Mouse (Mus musculus) neural tube, embryonic 15.5 days (tissue): Measurements from ENCODE around the gene Igfbp6. TPM values are rescaled to one million over a fixed set of nuclear protein-coding genes. Genes with fewer than 3 reads are reported as not detected.

Experiments used
- ATAC-seq: fragments of 200-750 bp; cut with Nextera tagmentation; 2 replicates; pipeline ENCODE4 v1.8.0; 2017; ENCODE audit warnings: mild to moderate bottlenecking, moderate TSS enrichment, moderate library complexity; ENCODE audit not compliant: low FRiP score
- H3K27ac ChIP-seq: fragments of 300-500 bp; sonication (generic); replicated peaks from 2 replicates; pipeline ENCODE4 v1.5.1; 2015; ENCODE audit warnings: mild to moderate bottlenecking, inconsistent platforms
- H3K27me3 ChIP-seq: fragments of 300-500 bp; sonication (generic); replicated peaks from 2 replicates; pipeline ENCODE4 v1.6.1; 2015; ENCODE audit warnings: inconsistent platforms
- H3K36me3 ChIP-seq: fragments of 300-500 bp; sonication (generic); 2 replicates; pipeline ENCODE4 v1.6.1; 2015; ENCODE audit warnings: inconsistent platforms
- H3K4me1 ChIP-seq: fragments of 300-500 bp; sonication (generic); 2 replicates; pipeline ENCODE4 v1.6.1; 2015; ENCODE audit warnings: inconsistent platforms
- H3K4me2 ChIP-seq: fragments of 300-500 bp; sonication (generic); 2 replicates; pipeline ENCODE4 v1.6.1; 2015; ENCODE audit warnings: inconsistent platforms, mild to moderate bottlenecking, moderate library complexity
- H3K4me3 ChIP-seq: fragments of 300-500 bp; sonication (generic); replicated peaks from 2 replicates; pipeline ENCODE4 v1.5.1; 2015; ENCODE audit warnings: mild to moderate bottlenecking, inconsistent platforms
- H3K9ac ChIP-seq: fragments of 300-500 bp; sonication (generic); replicated peaks from 2 replicates; pipeline ENCODE4 v1.6.1; 2015; ENCODE audit warnings: mild to moderate bottlenecking, inconsistent platforms
- H3K9me3 ChIP-seq: fragments of 300-500 bp; sonication (generic); replicated peaks from 2 replicates; pipeline ENCODE4 v1.6.1; 2016; ENCODE audit warnings: inconsistent platforms
- WGBS: fragments of 180-500 bp; shearing (Covaris S2); methylation state at CpG from one replicate; pipeline ENCODE4 v1.1.7; 2015; ENCODE audit warnings: mixed read lengths; 5-methylcytosine and 5-hydroxymethylcytosine counted together
- polyA plus RNA-seq: library from polyadenylated mRNA; unstranded; fragments of >200 nt; fragmentation: Nextera tagmentation; extraction: Ambion mirVana; gene quantifications from 2 replicates; pipeline ENCODE4 v1.2.1, GENCODE M21; 2015

The Igfbp6 gene
- polyA plus RNA-seq: 3.2 and 3.5 TPM in 2 replicates

DNA sequence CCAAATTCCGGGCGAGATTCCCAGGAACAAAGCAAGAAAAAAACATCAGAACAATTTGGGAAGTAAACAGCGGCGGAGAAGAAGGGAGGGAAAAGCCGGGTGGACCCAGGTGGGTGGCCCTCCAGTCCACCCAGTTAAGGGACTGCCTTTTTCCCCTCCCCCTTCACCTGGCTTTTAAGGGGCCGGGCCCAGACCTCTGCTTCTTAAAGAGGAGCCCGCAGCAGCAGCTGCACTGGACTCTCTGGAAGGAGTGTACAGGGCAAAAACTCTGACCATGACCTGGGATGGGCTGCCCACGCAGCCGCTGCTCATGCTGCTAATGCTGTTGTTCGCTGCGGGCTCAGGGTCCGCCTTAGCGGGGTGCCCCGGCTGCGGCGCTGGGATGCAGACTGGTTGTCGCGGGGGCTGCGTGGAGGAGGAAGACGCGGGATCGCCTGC is at the start of gene Igfbp6:
Gene Igfbp6, plus strand, starts transcription at position 89 of the 438 bp plus-strand sequence.
- H3K9ac ChIP-seq: no peak within 1 kb of the TSS
- no peak within 1 kb of the TSS for H3K27ac ChIP-seq
- ATAC-seq: no peak
- no peaks in the 10 kb centered on the region for H3K9me3 ChIP-seq
- 5% methylated on average over 22 of the region's 22 CpGs for WGBS
- peaks cover 9% of the 10 kb centered on the region; the same call in 1 of the 2 replicates for H3K4me1 ChIP-seq
- H3K4me2 ChIP-seq: peak within 1 kb of the TSS; percentile 28; the same call in 1 of the 2 replicates
- H3K4me3 ChIP-seq: no peak within 1 kb of the TSS
- H3K27me3 ChIP-seq: peaks cover 45% of the 10 kb centered on the region
- H3K36me3 ChIP-seq: no peaks in the 10 kb centered on the region

DNA sequence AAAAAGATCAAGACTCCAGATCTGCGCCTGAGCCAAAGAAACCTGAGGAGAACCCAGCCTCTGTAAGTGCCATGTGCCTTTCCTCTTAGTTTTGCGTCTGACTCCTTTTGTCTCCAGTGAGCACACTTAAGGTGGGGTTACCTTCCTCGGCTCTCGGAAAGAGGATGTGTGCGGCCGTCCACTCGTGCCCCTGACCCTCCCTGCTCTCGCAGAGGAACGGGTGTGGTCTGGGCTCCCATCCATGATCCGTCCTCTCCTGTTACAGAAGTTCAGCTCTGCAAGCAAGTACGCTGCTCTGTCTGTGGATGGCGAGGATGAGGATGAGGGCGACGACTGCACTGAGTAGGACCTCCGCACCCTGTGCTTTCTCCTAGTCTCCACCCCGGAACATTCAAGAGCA is 49.2 kb upstream of the Igfbp6 start:
- Histone ChIP-seq H3K4me3 (no peak overlapping the region), H3K27me3 (no peaks in the 10 kb centered on the region; the same call in 1 of the 2 replicates), H3K9me3 (no peaks in the 10 kb centered on the region), H3K4me2 (no peak overlapping the region), H3K27ac (no peak overlapping the region), H3K9ac (no peak overlapping the region), H3K4me1 (peaks cover 20% of the 10 kb centered on the region), H3K36me3 (peaks cover 73% of the 10 kb centered on the region)
- ATAC-seq: no peak
- WGBS: 90% methylated on average over 16 of the region's 16 CpGs

- H3K27me3 ChIP-seq: peaks cover 12% of the 10 kb centered on the region
- no peak overlapping the region for H3K4me2 ChIP-seq
- H3K4me3 ChIP-seq: no peak overlapping the region
- 85% methylated on average over 8 of the region's 8 CpGs for WGBS
- H3K36me3 ChIP-seq: peaks cover 50% of the 10 kb centered on the region
- H3K9ac ChIP-seq: no peak overlapping the region
- H3K4me1 ChIP-seq: peaks cover 44% of the 10 kb centered on the region
- ATAC-seq: no peak
- no peak overlapping the region for H3K27ac ChIP-seq
- no peaks in the 10 kb centered on the region for H3K9me3 ChIP-seq
Observed at GRCm38 (mm10) chr15:102097147-102097915, 46.8 kb upstream of the Igfbp6 start.

DNA sequence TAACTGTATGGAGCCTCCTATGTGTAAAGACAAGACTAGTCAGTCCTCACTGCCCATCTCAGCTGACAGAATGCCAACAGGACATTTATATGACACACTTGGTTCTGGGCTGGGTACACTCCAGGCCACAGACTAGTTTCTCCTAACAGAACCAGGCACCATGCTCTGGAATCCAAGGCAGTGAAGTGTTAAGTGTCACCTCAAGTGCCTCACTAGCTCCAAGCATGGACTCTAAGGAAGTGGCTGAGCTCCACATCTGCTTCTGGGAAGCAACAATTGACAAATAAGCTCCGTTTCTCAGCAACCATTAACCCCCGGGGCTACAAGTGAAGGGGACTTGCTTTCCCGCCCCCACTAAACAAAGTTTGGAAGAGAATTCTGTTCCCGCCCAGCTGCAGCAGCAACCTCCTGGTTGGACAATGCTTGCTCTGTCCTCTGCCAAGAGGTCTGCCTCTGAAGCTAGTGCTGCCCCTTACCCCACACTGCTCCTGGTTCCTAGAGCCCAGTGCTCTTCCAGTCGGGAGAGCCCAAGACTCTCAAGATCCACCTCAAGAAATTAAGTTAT is 46.1 kb upstream of the Igfbp6 start:
- H3K36me3 ChIP-seq: peaks cover 42% of the 10 kb centered on the region
- H3K9me3 ChIP-seq: no peaks in the 10 kb centered on the region
- peaks cover 18% of the 10 kb centered on the region for H3K27me3 ChIP-seq
- H3K4me2 ChIP-seq: no peak overlapping the region
- peaks cover 50% of the 10 kb centered on the region for H3K4me1 ChIP-seq
- no peak overlapping the region; the same call in 1 of the 2 replicates for H3K27ac ChIP-seq
- no peak overlapping the region for H3K4me3 ChIP-seq
- 32% methylated on average over 5 of the region's 5 CpGs for WGBS
- ATAC-seq: no peak
- H3K9ac ChIP-seq: no peak overlapping the region

- Histone ChIP-seq H3K4me2 (peak overlapping the region; percentile 86), H3K9me3 (no peaks in the 10 kb centered on the region), H3K9ac (no peak overlapping the region), H3K4me3 (peak overlapping the region; percentile 51; the same call in 1 of the 2 replicates), H3K27ac (no peak overlapping the region), H3K27me3 (peaks cover 19% of the 10 kb centered on the region), H3K36me3 (peaks cover 30% of the 10 kb centered on the region), H3K4me1 (peaks cover 62% of the 10 kb centered on the region)
- ATAC-seq: no peak
- 56% methylated on average over 5 of the region's 5 CpGs for WGBS
Observed at GRCm38 (mm10) chr15:102099260-102099659, 44.9 kb upstream of the Igfbp6 start.

DNA sequence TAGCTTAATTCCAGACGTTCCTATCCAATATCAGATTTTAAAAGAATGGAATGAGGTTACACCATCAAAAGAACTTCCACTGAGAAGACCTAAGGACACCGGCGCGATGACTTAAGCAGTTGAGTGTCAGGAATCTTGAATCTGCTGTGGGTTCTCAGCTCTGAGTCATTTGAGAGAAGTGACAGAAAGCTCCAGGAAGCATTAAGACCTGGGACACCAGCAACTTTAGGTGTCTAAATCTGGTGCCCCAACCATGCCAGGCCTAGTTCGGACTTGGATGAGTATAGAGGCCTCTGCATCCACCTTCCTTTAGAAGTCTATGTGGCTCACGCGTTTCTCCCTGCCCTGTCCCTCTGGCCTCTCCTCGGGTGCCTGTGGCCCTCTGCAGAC is 44.4 kb upstream of the Igfbp6 start:
- Histone ChIP-seq H3K4me1 (peaks cover 67% of the 10 kb centered on the region), H3K4me2 (peak overlapping the region; percentile 86), H3K36me3 (peaks cover 25% of the 10 kb centered on the region), H3K27me3 (peaks cover 19% of the 10 kb centered on the region), H3K4me3 (peak overlapping the region; percentile 51), H3K9ac (peak overlapping the region; percentile 53), H3K27ac (peak overlapping the region; percentile 81), H3K9me3 (no peaks in the 10 kb centered on the region)
- no peak for ATAC-seq
- WGBS: 24% methylated on average over 8 of the region's 8 CpGs

DNA sequence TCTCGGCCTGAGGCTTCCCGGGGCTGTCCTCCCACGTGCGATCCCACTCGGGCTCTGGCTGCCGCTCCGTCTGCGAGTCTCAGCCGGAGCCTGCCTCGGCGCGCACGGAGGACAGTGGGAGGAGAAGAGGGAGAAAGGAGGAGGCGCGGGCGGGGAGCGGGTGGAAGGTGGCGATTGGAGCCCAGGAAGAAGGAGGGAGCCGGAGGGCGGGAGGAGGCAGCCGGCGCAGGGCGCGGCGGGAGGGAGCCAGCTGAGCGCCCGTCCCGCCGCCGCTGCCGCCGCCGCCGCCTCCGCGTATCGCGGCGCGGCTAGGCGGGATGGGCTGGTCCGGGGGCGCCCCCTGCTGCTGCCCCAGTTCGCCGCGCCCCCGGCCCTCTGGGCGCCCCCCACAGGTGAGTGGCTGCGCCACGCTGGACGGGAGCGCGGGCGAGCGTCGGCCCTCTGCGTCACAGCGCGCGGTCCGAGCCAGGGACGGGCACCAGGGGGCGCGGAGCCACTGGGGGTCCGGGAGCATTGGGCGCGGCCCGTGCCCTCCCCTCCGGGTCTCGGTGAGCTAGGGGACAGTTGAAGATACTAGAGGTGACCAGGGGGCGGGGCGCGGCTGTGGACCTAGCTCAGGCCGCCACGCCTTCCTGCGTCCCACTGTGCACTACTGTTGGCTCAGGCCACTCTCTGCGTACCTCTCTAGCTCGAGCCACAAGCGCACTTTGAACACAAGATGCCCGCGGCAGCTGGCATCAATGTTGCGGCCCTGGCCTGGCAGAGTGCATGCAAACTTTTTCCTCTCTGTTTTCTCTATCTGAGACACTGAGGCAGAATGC is 43.8 kb upstream of the Igfbp6 start, which contains the start of gene Tns2:
Gene Tns2, plus strand, starts transcription at position 253 of the 821 bp plus-strand sequence.
- H3K27ac ChIP-seq: peak within 1 kb of the TSS; percentile 81
- H3K27me3 ChIP-seq: peaks cover 22% of the 10 kb centered on the region
- peak; percentile 53 for ATAC-seq
- peak within 1 kb of the TSS; percentile 51 for H3K4me3 ChIP-seq
- H3K4me2 ChIP-seq: peak within 1 kb of the TSS; percentile 86
- H3K4me1 ChIP-seq: peaks cover 71% of the 10 kb centered on the region
- peaks cover 19% of the 10 kb centered on the region for H3K36me3 ChIP-seq
- H3K9ac ChIP-seq: peak within 1 kb of the TSS; percentile 53
- H3K9me3 ChIP-seq: no peaks in the 10 kb centered on the region
- 1% methylated on average over 50 of the region's 82 CpGs for WGBS

GRCm38 (mm10) chr15:102100996-102101671 is 43.0 kb upstream of the Igfbp6 start:
- peaks cover 78% of the 10 kb centered on the region for H3K4me1 ChIP-seq
- H3K27me3 ChIP-seq: peaks cover 30% of the 10 kb centered on the region
- H3K9me3 ChIP-seq: no peaks in the 10 kb centered on the region
- peak overlapping the region; percentile 53; the same call in 1 of the 2 replicates for H3K9ac ChIP-seq
- ATAC-seq: no peak
- peak overlapping the region; percentile 86 for H3K4me2 ChIP-seq
- H3K27ac ChIP-seq: peak overlapping the region; percentile 81
- 27% methylated on average over 10 of the region's 10 CpGs for WGBS
- H3K36me3 ChIP-seq: peaks cover 12% of the 10 kb centered on the region
- peak overlapping the region; percentile 51 for H3K4me3 ChIP-seq

GRCm38 (mm10) chr15:102101672-102102541 is 42.3 kb upstream of the Igfbp6 start:
- Histone ChIP-seq H3K36me3 (peaks cover 10% of the 10 kb centered on the region), H3K27ac (peak overlapping the region; percentile 81), H3K27me3 (peaks cover 36% of the 10 kb centered on the region), H3K9ac (no peak overlapping the region), H3K9me3 (no peaks in the 10 kb centered on the region), H3K4me3 (peak overlapping the region; percentile 32; the same call in 1 of the 2 replicates), H3K4me2 (peak overlapping the region; percentile 86), H3K4me1 (peaks cover 85% of the 10 kb centered on the region)
- ATAC-seq: no peak
- 38% methylated on average over 11 of the region's 11 CpGs for WGBS

- Histone ChIP-seq H3K36me3 (peaks cover 5% of the 10 kb centered on the region; the same call in 1 of the 2 replicates), H3K4me1 (peaks cover 91% of the 10 kb centered on the region), H3K4me3 (peak overlapping the region; percentile 32), H3K9me3 (no peaks in the 10 kb centered on the region), H3K27me3 (peaks cover 37% of the 10 kb centered on the region), H3K4me2 (peak overlapping the region; percentile 86), H3K27ac (peak overlapping the region; percentile 81), H3K9ac (peak overlapping the region; percentile 31)
- 21% methylated on average over 6 of the region's 6 CpGs for WGBS
- ATAC-seq: no peak
Observed at GRCm38 (mm10) chr15:102102548-102103121, 41.5 kb upstream of the Igfbp6 start.
